In genomic region chr2:71546640-71547071, GRCm38 (mm10) we compare ENCODE assay signal across 8 mouse cellular contexts. TPM values are rescaled to one million over a fixed set of nuclear protein-coding genes. Genes with fewer than 3 reads are reported as not detected.
A peak's percentile ranks its signal among the peaks of the same experiment; 100 is the strongest.
DNase-seq lines count a peak whose midpoint lies in the region; ATAC-seq lines count a peak whose summit lies in the region.

TSS of gene Dlx2 (minus strand) at chr2:71546754.

- no peaks in the 10 kb centered on the region for H3K36me3 ChIP-seq in heart, embryonic 10.5 days
- no peaks in the 10 kb centered on the region; the same call in 1 of the 2 replicates for H3K36me3 ChIP-seq in forebrain, embryonic 11.5 days (ENCODE audit: control insufficient read depth, insufficient read depth, low read length)
- no peaks in the 10 kb centered on the region for H3K36me3 ChIP-seq in limb, embryonic 11.5 days (ENCODE audit: control insufficient read depth, insufficient read depth, low read length)
- no peaks in the 10 kb centered on the region for H3K36me3 ChIP-seq in neural tube, embryonic 15.5 days

- H3K4me3 ChIP-seq in heart, embryonic 10.5 days = peak within 1 kb of the TSS; percentile 71
- H3K4me3 ChIP-seq in forebrain, embryonic 11.5 days (ENCODE audit: low read depth, low read length) = peak within 1 kb of the TSS; percentile 54
- H3K4me3 ChIP-seq in limb, embryonic 11.5 days (ENCODE audit: low read depth, low read length) = peak within 1 kb of the TSS; percentile 48
- peak within 1 kb of the TSS; percentile 37 for H3K4me3 ChIP-seq in neural tube, embryonic 15.5 days (replicated peaks)

- peak within 1 kb of the TSS; percentile 96 for H3K4me2 ChIP-seq in forebrain, embryonic 11.5 days (ENCODE audit: low read depth, low read length, severe bottlenecking)
- H3K4me2 ChIP-seq in limb, embryonic 11.5 days (ENCODE audit: low read depth, severe bottlenecking) = peak within 1 kb of the TSS; percentile 99
- peak within 1 kb of the TSS; percentile 70 for H3K4me2 ChIP-seq in neural tube, embryonic 15.5 days

- H3K9me3 ChIP-seq in heart, embryonic 10.5 days = no peaks in the 10 kb centered on the region
- no peaks in the 10 kb centered on the region for H3K9me3 ChIP-seq in forebrain, embryonic 11.5 days (ENCODE audit: control insufficient read depth, low read length)
- no peaks in the 10 kb centered on the region for H3K9me3 ChIP-seq in limb, embryonic 11.5 days (ENCODE audit: control insufficient read depth, low read length)
- no peaks in the 10 kb centered on the region for H3K9me3 ChIP-seq in neural tube, embryonic 15.5 days (replicated peaks)

- H3K4me1 ChIP-seq in heart, embryonic 10.5 days = peaks cover 42% of the 10 kb centered on the region
- H3K4me1 ChIP-seq in forebrain, embryonic 11.5 days (replicated peaks; ENCODE audit: control insufficient read depth, insufficient read depth, low read length) = peaks cover 12% of the 10 kb centered on the region
- peaks cover 28% of the 10 kb centered on the region for H3K4me1 ChIP-seq in limb, embryonic 11.5 days (ENCODE audit: control insufficient read depth, insufficient read depth, low read length)
- H3K4me1 ChIP-seq in neural tube, embryonic 15.5 days = peaks cover 30% of the 10 kb centered on the region

- H3K27ac ChIP-seq in heart, embryonic 10.5 days = peak within 1 kb of the TSS; percentile 60
- peak within 1 kb of the TSS; percentile 84 for H3K27ac ChIP-seq in forebrain, embryonic 11.5 days (ENCODE audit: low read depth, low read length)
- no peak within 1 kb of the TSS for H3K27ac ChIP-seq in limb, embryonic 11.5 days (replicated peaks; ENCODE audit: low read depth, low read length)
- no peak within 1 kb of the TSS for H3K27ac ChIP-seq in neural tube, embryonic 15.5 days (replicated peaks)

- H3K9ac ChIP-seq in forebrain, embryonic 11.5 days (ENCODE audit: low read length) = peak within 1 kb of the TSS; percentile 73
- H3K9ac ChIP-seq in limb, embryonic 11.5 days (ENCODE audit: low read length) = peak within 1 kb of the TSS; percentile 41
- H3K9ac ChIP-seq in neural tube, embryonic 15.5 days (replicated peaks) = no peak within 1 kb of the TSS

- WGBS in heart, embryonic 10.5 days = under 1% methylated on average over 37 of the region's 37 CpGs
- WGBS in forebrain, embryonic 11.5 days = under 1% methylated on average over 37 of the region's 37 CpGs
- WGBS in limb, embryonic 11.5 days = 1% methylated on average over 37 of the region's 37 CpGs
- under 1% methylated on average over 37 of the region's 37 CpGs for WGBS in neural tube, embryonic 15.5 days

- peaks cover 95% of the 10 kb centered on the region for H3K27me3 ChIP-seq in heart, embryonic 10.5 days (ENCODE audit: insufficient read depth, poor library complexity, severe bottlenecking)
- peaks cover 63% of the 10 kb centered on the region for H3K27me3 ChIP-seq in forebrain, embryonic 11.5 days (ENCODE audit: control insufficient read depth, insufficient read depth, low read length)
- H3K27me3 ChIP-seq in limb, embryonic 11.5 days (ENCODE audit: control insufficient read depth, insufficient read depth, low read length) = peaks cover 72% of the 10 kb centered on the region
- H3K27me3 ChIP-seq in neural tube, embryonic 15.5 days (replicated peaks) = peaks cover 83% of the 10 kb centered on the region

- peak; percentile 77 for ATAC-seq in forebrain, embryonic 11.5 days (replicated peaks; ENCODE audit: low FRiP score)
- peak; percentile 52; the same call in 1 of the 2 replicates for ATAC-seq in limb, embryonic 11.5 days (ENCODE audit: insufficient number of reproducible peaks, low FRiP score, low TSS enrichment, low read depth)
- 0 out of 2 replicates have a peak, but pooled peaks have one; percentile 14 for ATAC-seq in neural tube, embryonic 15.5 days (ENCODE audit: low FRiP score)

- DNase-seq in heart, embryonic 10.5 days (ENCODE audit: low spot score) = peak; percentile 83
- DNase-seq in heart, adult 11 months = no peak
- peak; percentile 90 for DNase-seq in ES-CJ7 (ENCODE audit: low read depth, low spot score)
- peak; percentile 92 for DNase-seq in forebrain, embryonic 11.5 days (ENCODE audit: low spot score)
- DNase-seq in limb, embryonic 11.5 days (ENCODE audit: low spot score) = peak; percentile 88
- no peak for DNase-seq in cerebellum, adult 9-10 months
- DNase-seq in spleen, postnatal 36 days (ENCODE audit: low spot score in 2 of 2) = no peak

RNA-seq across cellular contexts. Expression of gene Dlx2, which starts in this region (rescaled TPM):
- polyA plus RNA-seq in heart, embryonic 10.5 days (2016; fragmentation: Nextera tagmentation; extraction: Ambion mirVana) = 3.0 and 3.9 TPM in 2 replicates
- 66.7 and 67.8 TPM in 2 replicates for polyA plus RNA-seq in forebrain, embryonic 11.5 days (2014; fragmentation: Nextera tagmentation; extraction: Ambion mirVana)
- polyA plus RNA-seq in limb, embryonic 11.5 days (2014; fragmentation: Nextera tagmentation; extraction: Ambion mirVana) = 5.6 and 7.3 TPM in 2 replicates
- 0.08 and 1.1 TPM in 2 replicates for polyA plus RNA-seq in neural tube, embryonic 15.5 days (2015; fragmentation: Nextera tagmentation; extraction: Ambion mirVana)

Comparison
In these comparisons a context has a peak if more than half of its experiments do, and no peak if none do; other contexts are left out.
1. DNase-seq: peak in heart, embryonic 10.5 days (single experiment), ES-CJ7 (single experiment), forebrain, embryonic 11.5 days (single experiment) and limb, embryonic 11.5 days (single experiment); none in heart, adult 11 months (single experiment), cerebellum, adult 9-10 months (single experiment) and spleen, postnatal 36 days (0 of 2).
2. H3K27ac ChIP-seq: peak in heart, embryonic 10.5 days (single experiment) and forebrain, embryonic 11.5 days (single experiment); none in limb, embryonic 11.5 days (single experiment) and neural tube, embryonic 15.5 days (single experiment).
3. ATAC-seq: peak in every context shown above with its lines; median percentile 77 in forebrain, embryonic 11.5 days; 52 in limb, embryonic 11.5 days; 14 in neural tube, embryonic 15.5 days.
4. Peak in every context shown above with its lines, with median percentiles within 50 percentile points of each other: H3K4me3 ChIP-seq and H3K4me2 ChIP-seq.